Mouse (Mus musculus) midbrain, embryonic 14.5 days (tissue): ENCODE results near the gene Ibtk. TPM values are rescaled to one million over a fixed set of nuclear protein-coding genes. Genes with fewer than 3 reads are reported as not detected.
"Not testable (repeated sequence)": the region's sequence is repeated elsewhere in the genome, so short reads cannot be mapped to it uniquely, and the experiment has no call there.

Source experiments
- ATAC-seq: fragments of 200-750 bp; cut with Nextera tagmentation; 2 replicates; pipeline ENCODE4 v1.8.0; 2017; ENCODE audit warnings: moderate number of reproducible peaks, moderate library complexity; ENCODE audit not compliant: low FRiP score, low TSS enrichment
- DNase-seq: peaks from one replicate; pipeline ENCODE4 v3.0.0-alpha.2; 2015
- H3K27ac ChIP-seq: fragments of 300-500 bp; sonication (generic); replicated peaks from 2 replicates; pipeline ENCODE4 v1.5.1; 2014; ENCODE audit warnings: mild to moderate bottlenecking, low read depth, low read length, moderate library complexity
- H3K27me3 ChIP-seq: fragments of 300-500 bp; sonication (generic); 2 replicates; pipeline ENCODE4 v1.6.1; 2014; ENCODE audit warnings: low read length, control low read depth, mixed read lengths; ENCODE audit not compliant: control insufficient read depth, insufficient read depth
- H3K36me3 ChIP-seq: fragments of 300-500 bp; sonication (generic); 2 replicates; pipeline ENCODE4 v1.6.1; 2014; ENCODE audit warnings: low read length, control low read depth; ENCODE audit not compliant: control insufficient read depth, insufficient read depth
- H3K4me1 ChIP-seq: fragments of 300-500 bp; sonication (generic); 2 replicates; pipeline ENCODE4 v1.6.1; 2014; ENCODE audit warnings: mild to moderate bottlenecking, antibody characterized with exemption, low read length, control low read depth; ENCODE audit not compliant: control insufficient read depth, insufficient read depth
- H3K4me2 ChIP-seq: fragments of 300-500 bp; sonication (generic); 2 replicates; pipeline ENCODE4 v1.6.1; 2014; ENCODE audit warnings: mild to moderate bottlenecking, low read length, moderate library complexity
- H3K4me3 ChIP-seq: fragments of 300-500 bp; sonication (generic); replicated peaks from 2 replicates; pipeline ENCODE4 v1.5.1; 2014; ENCODE audit warnings: low read depth, low read length
- H3K9ac ChIP-seq: fragments of 300-500 bp; sonication (generic); replicated peaks from 2 replicates; pipeline ENCODE4 v1.6.1; 2014; ENCODE audit warnings: mild to moderate bottlenecking, low read length, moderate library complexity
- H3K9me3 ChIP-seq: fragments of 300-500 bp; sonication (generic); 2 replicates; pipeline ENCODE4 v1.6.1; 2016; ENCODE audit warnings: low read length, control low read depth, mixed read lengths; ENCODE audit not compliant: control insufficient read depth
- WGBS: fragments of 180-500 bp; shearing (Covaris S2); extraction: QIAGEN DNeasy Blood & Tissue Kit; methylation state at CpG from one replicate; pipeline ENCODE4 v1.1.7; 2014; 5-methylcytosine and 5-hydroxymethylcytosine counted together
- polyA plus RNA-seq: library from polyadenylated mRNA; unstranded; fragments of >200 nt; fragmentation: Nextera tagmentation; extraction: Ambion mirVana; gene quantifications from 2 replicates; pipeline ENCODE4 v1.2.1, GENCODE M21; 2014

Ibtk gene
- 31.0 and 46.5 TPM in 2 replicates for polyA plus RNA-seq

DNA sequence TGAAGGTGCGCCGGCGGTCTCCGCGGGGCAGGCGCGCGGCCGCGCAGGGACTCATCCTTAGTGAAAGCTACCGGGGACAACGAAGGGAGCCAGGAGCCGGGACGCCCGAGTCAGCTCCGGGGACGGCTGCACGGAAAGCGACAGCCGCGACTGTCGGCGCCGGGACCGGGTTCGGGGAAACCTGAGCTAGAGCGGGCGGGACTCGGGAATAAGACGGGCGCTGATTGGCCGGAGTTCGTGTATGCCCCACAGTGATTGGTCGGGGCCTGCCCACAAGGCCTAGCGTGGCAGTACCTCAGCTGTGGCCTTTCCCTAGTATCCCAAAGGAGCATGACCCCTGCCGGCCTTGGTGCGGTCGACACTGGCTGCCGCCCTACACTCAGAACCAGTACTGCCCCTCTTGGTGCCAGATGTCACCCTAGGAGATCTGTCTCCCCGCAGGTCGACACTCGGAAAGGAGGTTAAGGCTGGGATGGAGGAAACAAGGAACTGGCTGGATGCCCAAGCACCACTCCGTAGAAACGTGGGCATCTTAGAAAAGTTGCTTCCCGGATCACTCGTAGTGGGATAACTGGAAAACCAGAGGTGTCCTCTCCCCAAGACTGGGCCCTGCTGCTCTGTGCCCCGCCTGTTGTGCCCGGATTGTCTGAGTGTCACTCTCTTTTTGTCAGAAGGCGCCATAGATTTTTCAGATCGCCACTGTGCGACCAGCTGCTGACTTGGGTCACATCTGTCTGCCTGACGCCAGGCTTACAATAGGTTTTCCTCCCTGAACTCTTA, at the start of gene Ibtk:
Ibtk (minus strand) TSS at position 193 of the 780 bp plus-strand sequence.
- H3K27me3 ChIP-seq = no peaks in the 10 kb centered on the region
- DNase-seq = peak; percentile 97
- peak within 1 kb of the TSS; percentile 98 for H3K4me3 ChIP-seq
- peak within 1 kb of the TSS; percentile 99 for H3K9ac ChIP-seq
- H3K4me1 ChIP-seq = 0 out of 2 replicates have a peak, but pooled peaks cover 8% of the 10 kb centered on the region
- peak within 1 kb of the TSS; percentile 99 for H3K27ac ChIP-seq
- under 1% methylated on average over 52 of the region's 52 CpGs for WGBS
- H3K9me3 ChIP-seq = no peaks in the 10 kb centered on the region
- no peaks in the 10 kb centered on the region for H3K36me3 ChIP-seq
- ATAC-seq = peak; percentile 99
- H3K4me2 ChIP-seq = peak within 1 kb of the TSS; percentile 81

DNA sequence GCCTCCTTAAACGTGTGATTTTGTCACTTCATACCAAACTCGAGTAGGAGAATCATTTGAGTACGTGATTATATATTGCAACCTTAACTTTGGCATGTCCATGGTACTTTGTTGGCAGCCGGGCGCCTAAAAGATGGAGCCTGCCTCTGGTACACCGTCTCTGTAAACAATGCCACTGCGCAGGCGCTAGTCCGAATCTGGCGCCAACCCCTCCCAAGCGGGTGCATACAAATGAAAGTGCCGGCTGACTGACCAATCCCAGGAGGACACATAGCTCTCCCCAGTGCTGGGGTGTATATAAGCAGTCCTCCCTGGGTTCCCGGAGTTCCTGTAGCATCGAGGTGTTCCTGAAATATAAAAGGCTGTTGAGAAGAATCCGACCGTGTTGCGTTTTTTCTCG, 42.4 kb upstream of the Ibtk start:
- H3K36me3 ChIP-seq, H3K4me1 ChIP-seq, H3K27me3 ChIP-seq, H3K27ac ChIP-seq, H3K9me3 ChIP-seq, H3K4me3 ChIP-seq, H3K9ac ChIP-seq, ATAC-seq, DNase-seq, H3K4me2 ChIP-seq: not testable (repeated sequence)
- WGBS = 95% methylated on average over 18 of the region's 18 CpGs

DNA sequence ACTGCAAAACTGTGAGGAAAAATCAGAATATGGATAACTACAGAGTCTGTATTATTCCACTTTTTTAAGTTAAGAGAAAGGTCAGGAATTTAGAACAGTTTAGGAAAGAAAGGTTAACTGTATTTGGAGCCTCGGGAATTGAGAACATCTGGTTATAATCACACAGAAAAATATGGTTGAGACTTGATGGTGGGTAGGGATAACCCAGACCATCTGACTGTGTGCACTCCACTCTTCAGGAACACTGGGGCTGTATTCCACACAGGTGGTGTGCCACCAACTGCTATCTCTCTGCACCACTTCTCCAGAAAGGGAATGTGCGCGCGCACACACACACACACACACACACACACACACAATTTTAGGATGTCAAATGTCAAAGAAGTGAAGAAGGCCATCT, 31.1 kb upstream of the Ibtk start:
- H3K27ac ChIP-seq = no peak overlapping the region
- no peaks in the 10 kb centered on the region for H3K9me3 ChIP-seq
- no peak overlapping the region for H3K4me3 ChIP-seq
- 94% methylated on average over 4 of the region's 4 CpGs for WGBS
- no peaks in the 10 kb centered on the region for H3K36me3 ChIP-seq
- no peaks in the 10 kb centered on the region for H3K27me3 ChIP-seq
- no peak for ATAC-seq
- no peaks in the 10 kb centered on the region for H3K4me1 ChIP-seq
- no peak for DNase-seq
- no peak overlapping the region for H3K4me2 ChIP-seq
- no peak overlapping the region for H3K9ac ChIP-seq

DNA sequence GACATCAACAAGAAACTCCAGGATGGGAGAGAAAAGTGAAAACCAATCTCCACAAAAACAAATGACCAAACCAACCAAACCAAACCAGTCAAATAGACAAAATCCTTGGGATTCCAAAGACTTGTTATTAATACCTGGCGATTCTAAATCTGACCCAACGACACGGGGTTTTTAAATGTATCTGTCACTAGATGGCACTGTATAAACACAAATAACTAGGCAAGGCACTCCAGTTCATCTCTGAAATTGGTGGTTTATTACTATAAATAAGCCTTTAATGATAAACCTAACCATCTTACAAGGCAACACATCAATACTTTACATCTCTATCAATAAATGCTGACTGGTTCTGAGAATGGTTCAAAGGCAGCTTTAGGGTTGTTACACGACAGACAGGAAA, 30.3 kb upstream of the Ibtk start:
- Histone ChIP-seq H3K27ac (no peak overlapping the region), H3K9me3 (no peaks in the 10 kb centered on the region), H3K9ac (no peak overlapping the region), H3K4me3 (no peak overlapping the region), H3K4me1 (no peaks in the 10 kb centered on the region), H3K36me3 (no peaks in the 10 kb centered on the region), H3K4me2 (no peak overlapping the region), H3K27me3 (no peaks in the 10 kb centered on the region)
- no peak for ATAC-seq
- 21% methylated on average over 4 of the region's 4 CpGs for WGBS
- peak; percentile 85 for DNase-seq

DNA sequence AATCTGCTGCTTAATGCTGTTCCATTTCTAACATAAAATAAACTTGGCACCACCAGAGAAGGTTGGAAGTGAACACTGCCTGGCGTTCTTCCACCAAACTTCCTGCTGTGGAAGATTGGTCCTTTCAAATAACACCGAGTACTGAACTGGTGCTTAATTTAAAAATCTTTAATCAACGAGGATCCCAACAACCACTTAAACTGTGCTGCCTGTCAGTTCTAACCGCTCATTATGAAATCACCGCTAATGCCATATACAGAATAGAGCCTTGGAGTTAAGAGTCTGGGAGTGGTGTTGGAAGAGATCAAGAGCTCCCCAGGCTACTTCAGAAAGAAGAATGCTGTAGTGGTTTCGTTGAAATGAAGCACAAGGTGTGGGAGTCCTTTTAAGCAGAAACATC, 28.4 kb upstream of the Ibtk start:
- H3K36me3 ChIP-seq = no peaks in the 10 kb centered on the region
- H3K4me2 ChIP-seq = no peak overlapping the region
- H3K9me3 ChIP-seq = no peaks in the 10 kb centered on the region
- no peak overlapping the region for H3K9ac ChIP-seq
- no peaks in the 10 kb centered on the region for H3K4me1 ChIP-seq
- H3K27me3 ChIP-seq = no peaks in the 10 kb centered on the region
- 69% methylated on average over 6 of the region's 6 CpGs for WGBS
- ATAC-seq = no peak
- H3K27ac ChIP-seq = no peak overlapping the region
- DNase-seq = no peak
- no peak overlapping the region for H3K4me3 ChIP-seq

DNA sequence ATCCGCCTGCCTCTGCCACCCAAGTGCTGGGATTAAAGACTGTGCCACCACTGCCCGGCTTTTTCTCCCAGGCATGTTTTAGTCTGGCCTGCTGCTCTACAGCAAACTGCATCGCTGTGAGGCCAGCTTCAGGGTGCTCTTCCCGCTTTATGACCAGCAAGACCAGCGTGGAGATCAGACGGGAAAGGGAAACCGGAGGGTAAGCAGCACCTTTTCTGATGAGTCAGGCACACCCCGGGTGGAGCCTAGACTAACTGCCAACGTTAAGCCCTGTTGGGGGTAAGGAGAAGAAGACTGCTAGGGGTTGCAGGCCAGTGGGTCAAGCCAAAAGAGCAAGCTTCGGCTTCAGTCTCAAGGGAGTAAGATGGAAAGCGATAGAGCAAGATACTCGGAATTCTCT, 23.1 kb upstream of the Ibtk start:
- no peak overlapping the region for H3K27ac ChIP-seq
- no peak overlapping the region for H3K9ac ChIP-seq
- H3K4me3 ChIP-seq = no peak overlapping the region
- ATAC-seq (no peak), DNase-seq (no peak)
- H3K27me3 ChIP-seq = no peaks in the 10 kb centered on the region
- H3K9me3 ChIP-seq = no peaks in the 10 kb centered on the region
- WGBS = 81% methylated on average over 12 of the region's 12 CpGs
- H3K36me3 ChIP-seq = no peaks in the 10 kb centered on the region
- no peaks in the 10 kb centered on the region for H3K4me1 ChIP-seq
- H3K4me2 ChIP-seq = no peak overlapping the region

DNA sequence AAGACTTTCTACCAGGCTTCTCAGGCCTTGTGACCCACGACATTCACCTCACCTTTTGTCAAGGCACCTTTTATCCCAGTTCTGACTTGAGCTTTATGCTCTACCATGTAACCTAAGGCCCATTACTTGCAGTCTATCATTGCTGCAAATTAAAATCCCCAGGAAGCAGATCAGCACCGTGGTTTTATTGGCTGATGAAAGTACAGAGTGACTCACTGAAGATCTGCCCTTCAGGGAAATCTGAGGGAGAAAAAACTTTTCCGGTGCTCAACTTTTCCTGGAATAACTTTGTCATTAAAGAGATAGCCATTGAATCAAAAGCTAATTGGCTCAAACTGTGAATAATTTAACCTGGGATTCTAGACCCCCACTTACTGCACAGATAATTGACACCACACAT, 22.3 kb upstream of the Ibtk start:
- 70% methylated on average over 3 of the region's 3 CpGs for WGBS
- Histone ChIP-seq H3K4me2 (no peak overlapping the region), H3K4me3 (no peak overlapping the region), H3K4me1 (no peaks in the 10 kb centered on the region), H3K27ac (no peak overlapping the region), H3K9me3 (no peaks in the 10 kb centered on the region), H3K27me3 (no peaks in the 10 kb centered on the region), H3K9ac (no peak overlapping the region), H3K36me3 (no peaks in the 10 kb centered on the region)
- DNase-seq (no peak), ATAC-seq (no peak)

DNA sequence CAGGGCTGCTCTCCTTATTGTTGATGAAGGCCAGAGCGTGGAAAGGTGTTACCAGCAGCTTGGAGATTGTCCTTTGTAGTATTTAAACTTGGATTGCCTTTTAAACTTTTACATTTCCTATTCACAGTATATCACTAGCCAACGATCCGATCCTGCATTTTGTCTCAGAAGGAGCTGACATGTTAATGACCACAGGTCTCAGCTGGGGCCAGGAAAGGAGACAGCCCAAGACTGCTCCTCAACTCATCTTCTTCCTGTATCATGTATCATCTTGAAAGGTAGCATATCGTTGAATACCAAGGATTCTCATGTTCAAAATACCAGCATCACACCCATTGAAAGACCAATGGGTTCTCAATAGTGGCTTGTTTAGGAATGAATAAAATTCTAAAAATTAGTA, 21.2 kb upstream of the Ibtk start:
- no peak for DNase-seq
- WGBS = 95% methylated on average over 4 of the region's 4 CpGs
- no peak overlapping the region for H3K9ac ChIP-seq

DNA sequence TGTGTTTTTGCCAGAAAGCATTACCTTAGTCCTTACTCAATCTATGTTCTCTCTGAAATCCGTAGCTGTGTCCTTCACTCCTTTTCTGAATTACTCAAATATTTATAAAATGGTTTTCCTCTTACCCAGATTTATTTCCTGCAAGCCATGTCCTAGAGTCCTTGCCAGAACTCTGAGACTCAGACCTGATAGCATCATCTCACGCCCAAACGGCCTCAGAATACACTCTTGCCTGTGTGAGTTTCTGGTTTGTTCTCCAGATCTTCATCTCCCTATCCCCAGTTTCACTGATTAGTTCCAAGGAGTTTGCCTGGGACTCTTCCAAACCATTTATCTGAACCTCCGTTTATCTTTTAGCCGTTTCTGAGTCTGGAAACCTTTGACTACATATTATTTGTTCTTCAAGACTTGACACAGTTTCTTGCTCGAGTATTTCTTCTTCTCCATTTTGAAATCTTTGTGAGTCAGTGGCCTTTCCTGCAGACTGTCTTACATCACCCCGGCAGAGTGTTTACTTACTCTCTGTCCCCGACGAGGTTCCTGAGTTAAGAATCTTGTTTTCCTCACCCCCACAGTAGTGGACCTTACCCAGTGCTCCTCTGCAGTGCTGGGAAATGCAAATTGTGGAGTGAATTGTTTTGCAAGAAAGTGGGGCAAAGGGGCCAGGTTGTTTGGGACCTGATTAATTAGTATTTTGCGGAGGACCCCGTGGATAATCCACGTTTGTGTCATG, 20.1 kb upstream of the Ibtk start:
- H3K9me3 ChIP-seq = no peaks in the 10 kb centered on the region
- no peak overlapping the region for H3K4me3 ChIP-seq
- no peak overlapping the region for H3K27ac ChIP-seq
- DNase-seq (no peak), ATAC-seq (no peak)
- H3K9ac ChIP-seq = no peak overlapping the region
- H3K36me3 ChIP-seq = no peaks in the 10 kb centered on the region
- no peak overlapping the region for H3K4me2 ChIP-seq
- no peaks in the 10 kb centered on the region for H3K4me1 ChIP-seq
- no peaks in the 10 kb centered on the region for H3K27me3 ChIP-seq
- 77% methylated on average over 12 of the region's 12 CpGs for WGBS

More for the DNA sequence above, 21.2 kb upstream of the Ibtk start:
- Histone ChIP-seq H3K4me2 (no peak overlapping the region), H3K27ac (no peak overlapping the region), H3K4me3 (no peak overlapping the region), H3K4me1 (no peaks in the 10 kb centered on the region), H3K9me3 (no peaks in the 10 kb centered on the region), H3K27me3 (no peaks in the 10 kb centered on the region), H3K36me3 (no peaks in the 10 kb centered on the region)
- no peak for ATAC-seq
